Mouse (Mus musculus): ENCODE data around the gene Sfpq.
"Not testable (repeated sequence)": the region's sequence is repeated elsewhere in the genome, so short reads cannot be mapped to it uniquely, and the experiment has no call there.

Sfpq gene

DNA sequence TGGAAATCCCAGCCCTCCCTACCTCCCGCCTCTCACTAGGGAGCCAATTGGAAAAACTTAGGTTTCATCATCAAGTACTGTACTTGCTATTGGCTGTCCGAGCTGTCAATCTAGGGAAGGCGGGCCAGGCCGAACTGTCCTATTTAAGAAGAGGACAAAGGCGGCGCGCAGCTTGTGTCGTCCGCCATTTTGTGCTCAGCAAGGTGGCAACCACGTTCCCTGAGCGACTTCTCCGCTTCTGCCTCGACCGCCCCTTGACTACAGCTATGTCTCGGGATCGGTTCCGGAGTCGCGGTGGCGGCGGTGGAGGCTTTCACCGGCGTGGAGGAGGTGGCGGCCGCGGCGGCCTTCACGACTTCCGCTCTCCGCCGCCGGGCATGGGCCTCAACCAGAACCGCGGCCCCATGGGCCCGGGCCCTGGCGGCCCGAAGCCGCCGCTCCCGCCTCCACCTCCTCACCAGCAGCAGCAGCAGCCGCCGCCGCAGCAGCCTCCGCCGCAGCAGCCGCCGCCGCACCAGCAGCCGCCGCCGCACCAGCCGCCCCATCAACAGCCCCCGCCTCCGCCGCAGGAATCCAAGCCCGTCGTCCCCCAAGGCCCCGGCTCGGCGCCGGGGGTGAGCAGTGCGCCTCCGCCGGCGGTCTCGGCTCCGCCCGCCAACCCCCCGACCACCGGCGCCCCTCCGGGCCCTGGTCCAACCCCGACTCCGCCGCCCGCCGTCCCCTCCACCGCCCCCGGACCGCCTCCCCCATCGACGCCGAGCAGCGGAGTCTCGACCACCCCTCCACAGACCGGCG is at the start of gene Sfpq:
Sfpq (plus strand) TSS at position 174 of the 795 bp plus-strand sequence.
- DNase-seq, result peak; percentile 98 to 100

DNA sequence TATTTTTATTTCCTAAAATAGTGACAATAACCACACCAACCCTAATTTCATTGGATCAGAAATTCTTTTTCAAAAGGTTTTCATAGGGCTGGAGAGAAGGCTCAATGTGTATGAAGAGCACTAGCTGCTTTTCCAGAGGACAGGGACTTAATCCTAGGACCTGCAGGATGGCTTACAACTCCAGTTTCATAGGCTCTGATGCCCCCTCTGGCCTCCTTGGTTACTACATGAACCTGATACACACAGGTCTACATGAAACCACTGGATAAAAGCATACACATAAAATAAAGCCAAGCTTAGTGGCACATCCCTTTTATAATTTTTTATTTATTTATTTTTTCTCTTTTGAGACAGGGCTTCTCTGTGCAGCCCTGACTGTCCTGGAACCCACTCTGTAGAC is 43.7 kb upstream of the Sfpq start:
- peak; percentile 21 to 74 for DNase-seq

DNA sequence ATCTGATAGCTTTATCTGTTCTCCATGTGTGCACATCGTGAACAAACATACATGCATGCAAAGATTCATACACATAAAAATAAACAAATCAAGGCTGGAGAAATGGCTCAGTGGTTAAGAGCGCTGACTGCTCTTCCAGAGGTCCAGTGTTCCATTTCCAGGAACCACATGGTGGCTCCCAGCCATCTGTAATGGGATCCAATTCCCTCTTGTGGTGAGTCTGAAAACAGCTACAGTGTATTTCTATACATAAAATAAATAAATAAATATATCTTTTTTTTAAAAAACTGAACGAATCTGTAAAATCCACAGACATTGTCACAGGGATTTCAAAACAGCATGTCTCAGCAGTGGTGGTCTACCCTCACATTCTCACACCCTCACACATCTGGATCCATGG is 42.4 kb upstream of the Sfpq start:
- DNase-seq, result no peak

- DNase-seq, result no peak
These were observed 37.8 kb upstream of the Sfpq start for GRCm38 (mm10) chr4:126983321-126983720.

GRCm38 (mm10) chr4:126983736-126984525 is 37.2 kb upstream of the Sfpq start:
- DNase-seq, result not testable (repeated sequence)

GRCm38 (mm10) chr4:126986768-126987167 is 34.4 kb upstream of the Sfpq start:
- no peak for DNase-seq

DNA sequence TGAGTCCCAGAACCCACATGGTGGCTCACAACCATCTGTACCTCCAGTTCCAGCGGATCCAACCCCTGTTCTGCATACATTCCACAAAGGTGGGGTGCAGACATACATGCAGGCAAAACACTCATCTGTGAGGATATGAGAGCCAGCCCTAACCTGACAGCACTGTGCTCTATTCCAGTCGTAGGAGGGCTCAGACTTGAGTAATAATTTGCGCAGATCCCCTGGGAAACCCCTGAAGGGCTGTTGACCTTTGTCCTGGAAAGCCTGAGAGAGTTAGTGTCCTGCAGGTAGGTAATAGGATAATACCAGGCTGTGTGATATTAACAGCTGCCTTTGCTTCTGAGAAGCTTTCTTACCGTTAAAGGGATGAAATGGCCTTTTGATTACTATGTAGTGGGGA is 32.6 kb upstream of the Sfpq start:
- DNase-seq, result peak in 1 of 2 experiments; percentile 32

GRCm38 (mm10) chr4:126990553-126990952 is 30.6 kb upstream of the Sfpq start:
- DNase-seq, result no peak

- peak in 1 of 2 experiments; percentile 7 for DNase-seq
These were observed 28.8 kb upstream of the Sfpq start for GRCm38 (mm10) chr4:126992356-126992755.

DNA sequence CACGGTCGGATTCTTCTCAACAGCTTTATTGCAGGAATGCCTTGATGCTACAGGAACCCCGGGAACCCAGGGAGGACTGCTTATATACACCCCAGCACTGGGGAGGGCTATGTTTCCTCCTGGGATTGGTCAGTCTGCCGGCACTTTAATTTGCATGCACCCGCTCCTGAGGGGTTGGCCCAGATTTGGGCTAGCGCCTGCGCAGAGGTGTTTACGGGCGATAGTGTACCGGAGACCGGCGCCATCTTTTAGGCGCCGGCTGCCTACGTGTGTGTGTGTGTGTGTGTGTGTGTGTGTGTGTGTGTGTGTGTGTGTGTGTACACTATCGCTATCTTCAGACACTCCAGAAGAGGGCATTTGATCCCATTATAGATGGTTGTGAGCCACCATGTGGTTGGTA is 21.8 kb upstream of the Sfpq start:
- not testable (repeated sequence) for DNase-seq

DNA sequence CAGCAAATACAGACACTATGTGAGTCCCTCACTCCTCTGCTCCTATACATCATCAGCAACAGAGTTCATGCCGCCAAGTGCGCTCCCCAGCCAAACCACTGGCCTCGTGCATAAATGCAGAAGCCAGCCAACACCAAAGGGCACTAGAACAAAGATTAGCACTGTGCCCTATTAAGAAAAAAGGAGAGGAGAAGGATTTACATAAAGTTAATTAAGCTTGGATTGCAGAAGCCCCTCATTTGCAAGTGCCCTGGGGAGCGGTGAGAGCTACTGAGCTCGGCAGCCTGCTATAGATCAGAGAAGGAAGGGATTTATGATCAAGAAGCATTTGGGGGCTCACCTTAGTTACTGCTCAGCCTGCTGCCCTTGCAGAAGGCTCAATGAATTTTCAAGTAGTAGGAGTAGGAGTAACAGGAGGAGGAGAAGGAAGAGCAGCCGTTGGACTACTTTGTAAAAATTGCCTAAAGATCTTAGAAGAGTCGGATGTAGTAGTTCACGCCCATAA is 20.5 kb upstream of the Sfpq start:
- no peak for DNase-seq

- no peak for DNase-seq
These were observed 16.7 kb upstream of the Sfpq start for GRCm38 (mm10) chr4:127004384-127004783.

DNA sequence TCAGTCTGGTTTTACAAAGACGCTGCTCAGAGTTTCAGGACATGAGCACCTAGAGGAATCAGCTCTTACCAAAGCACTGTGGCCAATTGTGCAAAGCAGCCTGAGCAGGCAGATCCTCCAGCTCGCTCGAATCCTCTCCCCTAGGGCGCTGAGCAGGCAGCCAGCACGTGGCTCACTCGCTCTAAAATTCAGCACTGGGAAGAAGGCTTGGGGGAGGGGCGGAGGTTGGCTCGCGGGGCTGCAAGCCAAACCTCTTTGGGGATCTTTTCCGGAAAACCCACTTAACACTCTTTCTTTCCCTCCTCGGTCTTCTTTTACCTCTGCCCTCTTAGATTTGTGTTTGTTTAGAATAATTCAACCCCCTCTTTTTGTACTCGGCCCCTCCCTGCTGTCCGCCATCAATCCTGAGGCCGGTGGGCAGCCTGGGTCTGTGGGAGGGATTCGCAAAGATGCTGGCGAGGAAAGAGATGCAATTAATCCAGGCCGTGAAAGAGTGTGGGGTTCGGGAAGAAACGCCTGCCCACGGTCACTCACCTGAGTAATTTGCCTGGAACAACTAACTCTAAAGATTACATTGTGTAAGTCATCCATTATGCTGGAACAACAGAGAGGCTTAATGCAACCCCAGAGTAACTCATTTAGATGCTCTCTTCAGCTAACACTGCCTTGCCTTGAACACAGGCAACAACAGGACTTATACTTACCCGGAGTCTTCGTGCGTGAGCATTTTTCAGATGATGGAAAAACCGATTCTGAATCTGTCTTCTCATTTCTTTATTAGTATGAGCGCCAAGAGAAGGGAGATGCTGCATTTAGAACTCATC is 15.8 kb upstream of the Sfpq start:
- peak in 1 of 2 experiments; percentile 52 for DNase-seq

- peak; percentile 83 to 94 for DNase-seq
These were observed 5.7 kb upstream of the Sfpq start for GRCm38 (mm10) chr4:127015294-127015993.

DNA sequence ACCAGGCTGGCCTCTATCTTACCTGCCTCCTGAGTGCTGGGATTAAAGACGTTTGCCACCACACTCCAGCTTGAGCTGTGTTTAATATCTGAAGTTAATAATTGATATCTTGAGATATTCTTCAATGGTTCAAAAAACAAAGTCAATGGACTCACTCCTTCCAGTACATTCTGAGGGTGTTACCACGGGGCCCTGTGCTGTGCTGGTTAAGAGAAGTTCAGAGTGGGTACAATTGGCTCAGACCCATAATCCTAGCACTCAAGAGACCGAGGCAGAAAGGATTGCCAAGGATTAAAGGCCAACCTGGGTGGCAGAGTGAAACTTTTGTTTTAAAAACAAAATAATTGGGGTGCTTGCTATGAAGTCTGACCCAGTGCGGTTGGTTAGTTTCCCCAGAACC is 4.8 kb upstream of the Sfpq start:
- peak; percentile 62 to 65 for DNase-seq

- DNase-seq, result no peak
These were observed 543 bp upstream of the Sfpq start for GRCm38 (mm10) chr4:127020411-127021150.

- DNase-seq, result peak; percentile 84 to 87
These were observed 984 bp downstream of the Sfpq start for GRCm38 (mm10) chr4:127021989-127022626.

GRCm38 (mm10) chr4:127023201-127023600 is 2.1 kb downstream of the Sfpq start:
- no peak for DNase-seq

DNA sequence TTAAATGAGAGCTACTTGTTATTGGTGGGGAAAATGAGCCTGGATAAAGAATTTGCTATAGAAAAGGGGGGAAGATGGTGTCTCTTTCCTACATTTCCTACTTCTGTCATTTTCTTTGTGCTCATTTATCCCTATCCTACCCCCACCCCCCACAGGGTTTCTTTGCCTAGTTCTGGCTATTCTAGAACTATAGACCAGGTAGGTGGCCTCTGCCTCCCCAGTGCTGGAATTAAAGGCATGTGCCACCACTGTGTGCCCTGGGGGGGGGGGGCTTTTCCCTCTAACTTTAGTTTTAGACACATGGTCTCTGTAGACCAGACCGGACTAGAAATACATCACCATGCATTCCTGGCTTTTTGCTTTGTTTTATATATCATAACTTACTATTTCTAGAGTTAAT is 3.1 kb downstream of the Sfpq start:
- DNase-seq, result no peak

GRCm38 (mm10) chr4:127026826-127027225 is 5.7 kb downstream of the Sfpq start:
- no peak for DNase-seq
